Mouse (Mus musculus): ENCODE measurements around the gene Ppm1e. TPM values are rescaled to one million over a fixed set of nuclear protein-coding genes. Genes with fewer than 3 reads are reported as not detected.
A peak's percentile ranks its signal among the peaks of the same experiment; 100 is the strongest.

Ppm1e gene
- total RNA-seq, 1 experiment from 2014 or later, result 5.4 TPM

- no peak for ATAC-seq (ENCODE audit: extremely low read depth, insufficient number of reproducible peaks, low FRiP score, poor library complexity, severe bottlenecking)
Observed at GRCm38 (mm10) chr11:87227056-87227455, 131.8 kb downstream of the Ppm1e start.

- ATAC-seq (ENCODE audit: extremely low read depth, insufficient number of reproducible peaks, low FRiP score, poor library complexity, severe bottlenecking), result no peak
Observed at GRCm38 (mm10) chr11:87222686-87223085, 136.1 kb downstream of the Ppm1e start.

- peak; percentile 50; the same call in 1 of the 2 replicates for ATAC-seq (ENCODE audit: extremely low read depth, insufficient number of reproducible peaks, low FRiP score, poor library complexity, severe bottlenecking)
Observed at GRCm38 (mm10) chr11:87212313-87212712, 146.5 kb downstream of the Ppm1e start.

Other genes with a start within 250 kb of the Ppm1e start
- gene Ska2, start 249.8 kb downstream of the Ppm1e start, total RNA-seq (2017), result 6.6 and 11.3 TPM in 2 replicates
- gene Trim37, start 231.9 kb downstream of the Ppm1e start, total RNA-seq (2017), result 7.9 and 11.0 TPM in 2 replicates
- gene Rad51c, start 45.9 kb upstream of the Ppm1e start, total RNA-seq (2017), result 4.2 and 9.9 TPM in 2 replicates
- 2.2 and 4.8 TPM in 2 replicates for gene Tex14, start 46.0 kb upstream of the Ppm1e start, total RNA-seq (2017)
- not detected in 2 replicates for gene Gm11492, start 207.6 kb upstream of the Ppm1e start, total RNA-seq (2017)
- gene Sept4, start 209.9 kb upstream of the Ppm1e start, total RNA-seq (2017), result 1.4 and 1.5 TPM in 2 replicates
- 27.7 TPM in 2 replicates for gene Mtmr4, start 233.1 kb upstream of the Ppm1e start, total RNA-seq (2017)